Mouse (Mus musculus): ENCODE data around the gene Chmp3.

GRCm38 (mm10) chr6:71608994-71609393, 65.4 kb downstream of the Chmp3 start:
- TF ChIP-seq CTCF (IDR thresholded peaks at IDR 0.05; ENCODE audit: borderline replicate concordance, insufficient read depth, low read length) = no peak
- TF ChIP-seq POLR2A (IDR thresholded peaks at IDR 0.05; ENCODE audit: low read depth, low read length) = no peak

Data from embryonic fibroblast, embryonic 13.5 days (primary cell).